Comparison of ENCODE assay signal across 10 mouse cellular contexts in the genomic region with DNA sequence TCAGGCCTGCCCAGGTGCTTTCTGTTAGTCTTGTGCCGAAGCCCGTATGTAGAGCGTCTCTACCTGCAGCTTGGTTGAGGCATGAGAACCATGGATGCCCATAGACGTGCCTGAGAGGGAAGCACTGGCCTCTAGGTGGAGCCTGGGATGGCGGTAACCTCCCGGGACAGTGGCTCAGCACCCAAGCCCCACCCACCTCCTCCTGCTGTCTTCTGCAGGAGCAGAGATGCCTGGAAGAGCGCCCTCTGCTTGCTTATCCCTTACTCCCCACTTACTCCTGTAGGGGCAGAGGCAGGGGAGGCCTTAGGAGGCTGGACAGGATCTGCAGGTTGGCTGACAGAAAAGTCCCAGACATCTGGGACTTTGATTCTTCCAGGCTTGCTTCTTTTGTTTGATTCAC.
DNase-seq lines count a peak whose midpoint lies in the region; ATAC-seq and TF ChIP-seq lines count a peak whose summit lies in the region.
"Had no signal": no experiment of that assay in that cellular context is flagged by ENCODE, and none has a peak within 500 bp of the region (broad histone marks: within the 10 kb centered on the region; RNA-seq: fewer than 3 reads in every experiment).

No protein-coding gene starts in this region.

- H3K4me3 ChIP-seq in heart, adult 2 months = no peak overlapping the region
- H3K4me3 ChIP-seq in heart, embryonic 11.5 days (ENCODE audit: low read depth, low read length) = no peak overlapping the region
- no peak overlapping the region for H3K4me3 ChIP-seq in cerebellum, adult 2 months (replicated peaks; ENCODE audit: insufficient read depth, low read depth, low read length)
- H3K4me3 ChIP-seq: forebrain, embryonic 13.5 days; limb, embryonic 15.5 days had no signal

- intact Hi-C loops in heart, adult 2 months (cut with DNase I) = no loop called here

- no peaks in the 10 kb centered on the region for H3K79me2 ChIP-seq in heart, adult 2 months (replicated peaks; ENCODE audit: control insufficient read depth, insufficient read depth, low read length)

- H3K9ac ChIP-seq in heart, adult 2 months (ENCODE audit: low read depth, low read length) = no peak overlapping the region
- no peak overlapping the region for H3K9ac ChIP-seq in heart, embryonic 11.5 days (ENCODE audit: low read depth, low read length)
- H3K9ac ChIP-seq: forebrain, embryonic 13.5 days; limb, embryonic 15.5 days had no signal

- no peak for ATAC-seq in heart, embryonic 11.5 days (replicated peaks; ENCODE audit: insufficient number of reproducible peaks, low FRiP score, low TSS enrichment)
- ATAC-seq: forebrain, embryonic 13.5 days had no signal

- H3K9me3 ChIP-seq in heart, embryonic 11.5 days (replicated peaks; ENCODE audit: control insufficient read depth, low read length) = peaks cover 4% of the 10 kb centered on the region; the same call in 1 of the 2 replicates

- no peak overlapping the region for H3K4me2 ChIP-seq in heart, embryonic 11.5 days
- H3K4me2 ChIP-seq: forebrain, embryonic 13.5 days; limb, embryonic 15.5 days had no signal

- no peaks in the 10 kb centered on the region for H3K4me1 ChIP-seq in heart, adult 2 months (ENCODE audit: control insufficient read depth, insufficient read depth, low read length)
- no peaks in the 10 kb centered on the region for H3K4me1 ChIP-seq in heart, embryonic 11.5 days (ENCODE audit: control insufficient read depth, insufficient read depth, low read length)
- H3K4me1 ChIP-seq in cerebellum, adult 2 months (ENCODE audit: control insufficient read depth, insufficient read depth, low read length) = peaks cover 8% of the 10 kb centered on the region
- H3K4me1 ChIP-seq: limb, embryonic 15.5 days had no signal

- TF ChIP-seq POLR2A in heart, adult 2 months (IDR thresholded peaks at IDR 0.05; ENCODE audit: insufficient read depth, low read depth, low read length) = no peak
- no peak for TF ChIP-seq POLR2A in cerebellum, adult 2 months (IDR thresholded peaks at IDR 0.05; ENCODE audit: borderline replicate concordance, insufficient read depth, low read length)

- peak; percentile 22; the same call in 1 of the 2 replicates for TF ChIP-seq CTCF in heart, adult 2 months (IDR thresholded peaks at IDR 0.05)
- TF ChIP-seq CTCF in cerebellum, adult 2 months (IDR thresholded peaks at IDR 0.05; ENCODE audit: borderline replicate concordance, insufficient read depth, low read depth, low read length) = no peak

- no peak for DNase-seq in heart, adult 2 months
- peak; percentile 6 for DNase-seq in thymus, postnatal 14 days
- no peak for DNase-seq in thymus, postnatal 25 days
- DNase-seq in kidney, adult 8-10 months = peak; percentile 19 to 36
- no peak for DNase-seq in urinary bladder, postnatal 14 days (ENCODE audit: low spot score)
- DNase-seq in cerebellum, adult 2 months = no peak
- no peak for DNase-seq in left cerebral cortex, adult 11 months (ENCODE audit: low spot score)

- 23% methylated on average over 7 of the region's 7 CpGs for WGBS in heart, adult 2 months
- WGBS in heart, embryonic 11.5 days (ENCODE audit: insufficient replicate concordance) = 21% methylated on average over 7 of the region's 7 CpGs
- WGBS in cerebellum, adult 2 months = 55% methylated on average over 7 of the region's 7 CpGs

- no peaks in the 10 kb centered on the region; the same call in 1 of the 2 replicates for H3K27me3 ChIP-seq in heart, adult 2 months (ENCODE audit: control insufficient read depth, insufficient read depth, low read length)
- no peaks in the 10 kb centered on the region for H3K27me3 ChIP-seq in heart, embryonic 11.5 days (ENCODE audit: control insufficient read depth, insufficient read depth, low read length)
- H3K27me3 ChIP-seq in cerebellum, adult 2 months (ENCODE audit: control insufficient read depth, insufficient read depth, low read length) = no peaks in the 10 kb centered on the region

- TF ChIP-seq EP300 in heart, adult 2 months (IDR thresholded peaks at IDR 0.05; ENCODE audit: insufficient read depth, low read depth, low read length) = no peak

- H3K27ac ChIP-seq in heart, adult 2 months = no peak overlapping the region
- no peak overlapping the region for H3K27ac ChIP-seq in heart, embryonic 11.5 days (ENCODE audit: low read depth, low read length)
- no peak overlapping the region for H3K27ac ChIP-seq in cerebellum, adult 2 months (ENCODE audit: insufficient read depth, low read length)
- H3K27ac ChIP-seq: forebrain, embryonic 13.5 days; limb, embryonic 15.5 days had no signal

- H3K36me3 ChIP-seq in heart, adult 2 months (ENCODE audit: control insufficient read depth, insufficient read depth, low read length) = no peaks in the 10 kb centered on the region
- H3K36me3 ChIP-seq in heart, embryonic 11.5 days (ENCODE audit: control insufficient read depth, insufficient read depth, low read length) = no peaks in the 10 kb centered on the region
- H3K36me3 ChIP-seq: limb, embryonic 15.5 days had no signal

Comparison
In these comparisons a context has a peak if more than half of its experiments do, and no peak if none do; other contexts are left out.
1. DNase-seq: peak in thymus, postnatal 14 days (single experiment) and kidney, adult 8-10 months (2 of 2); none in heart, adult 2 months (0 of 2), thymus, postnatal 25 days (single experiment), urinary bladder, postnatal 14 days (single experiment), cerebellum, adult 2 months (0 of 2) and left cerebral cortex, adult 11 months (single experiment).